Mouse (Mus musculus) granulocyte monocyte progenitor cell, adult 5-6 weeks (primary cell): Measurements from ENCODE around the gene Atp6v1g1. TPM values are rescaled to one million over a fixed set of nuclear protein-coding genes. Genes with fewer than 3 reads are reported as not detected.
A peak's percentile ranks its signal among the peaks of the same experiment; 100 is the strongest.

Experiments used
- ATAC-seq: replicated peaks from 2 replicates; pipeline ENCODE4 v1.8.0; 2016; ENCODE audit warnings: mild to moderate bottlenecking, moderate TSS enrichment, inconsistent platforms; ENCODE audit not compliant: poor library complexity, severe bottlenecking
- total RNA-seq, 2 experiments: library from RNA; stranded (forward) in 1 of 2; stranded (reverse) in 1 of 2; fragments of 200-712, 200-1000 nt in 1 of 2; fragments of >200 nt in 1 of 2; fragmentation: Nextera tagmentation in 1 of 2; gene quantifications; 2 replicates each; pipeline ENCODE4 v1.2.3; 2014 to 2017

Gene Atp6v1g1
- total RNA-seq, 2 experiments from 2014 or later, result 72.3 to 97.1 TPM

- ATAC-seq, result no peak
Observed at GRCm38 (mm10) chr4:63570208-63570781, 25.7 kb downstream of the Atp6v1g1 start.

- ATAC-seq, result peak; percentile 94
Observed at GRCm38 (mm10) chr4:63572621-63573020, 28.0 kb downstream of the Atp6v1g1 start.

GRCm38 (mm10) chr4:63579649-63580048 is 35.1 kb downstream of the Atp6v1g1 start:
- ATAC-seq, result no peak

- no peak for ATAC-seq
Observed at GRCm38 (mm10) chr4:63580078-63580477, 35.5 kb downstream of the Atp6v1g1 start.

GRCm38 (mm10) chr4:63582580-63582979 is 38.0 kb downstream of the Atp6v1g1 start:
- no peak for ATAC-seq

- no peak for ATAC-seq
Observed at GRCm38 (mm10) chr4:63585216-63585615, 40.6 kb downstream of the Atp6v1g1 start.

- peak; percentile 70 for ATAC-seq
Observed at GRCm38 (mm10) chr4:63586240-63586639, 41.7 kb downstream of the Atp6v1g1 start.

- ATAC-seq, result peak; percentile 86
Observed at GRCm38 (mm10) chr4:63589987-63590386, 45.4 kb downstream of the Atp6v1g1 start.

- peak; percentile 30 for ATAC-seq
Observed at GRCm38 (mm10) chr4:63590538-63590937, 46.0 kb downstream of the Atp6v1g1 start.

GRCm38 (mm10) chr4:63594459-63595110 is 50.0 kb downstream of the Atp6v1g1 start:
- ATAC-seq, result no peak

GRCm38 (mm10) chr4:63595259-63595658 is 50.7 kb downstream of the Atp6v1g1 start:
- ATAC-seq, result 0 out of 2 replicates have a peak, but pooled peaks have one; percentile 7

- no peak for ATAC-seq
Observed at GRCm38 (mm10) chr4:63596010-63596409, 51.4 kb downstream of the Atp6v1g1 start.

Other genes starting within 250 kb of the Atp6v1g1 start
- gene Orm1, start 200.2 kb upstream of the Atp6v1g1 start, total RNA-seq (2014; fragmentation: Nextera tagmentation), result not detected in 2 replicates
- gene Orm1, start 200.2 kb upstream of the Atp6v1g1 start, total RNA-seq (2017), result 1.3 and 3.2 TPM in 2 replicates
- gene Orm3, start 188.6 kb upstream of the Atp6v1g1 start, total RNA-seq (2014; fragmentation: Nextera tagmentation), result not detected in 2 replicates
- gene Orm3, start 188.6 kb upstream of the Atp6v1g1 start, total RNA-seq (2017), result not detected in 2 replicates
- gene Orm2, start 182.3 kb upstream of the Atp6v1g1 start, total RNA-seq (2014; fragmentation: Nextera tagmentation), result not detected in 2 replicates
- not detected in 2 replicates for gene Orm2, start 182.3 kb upstream of the Atp6v1g1 start, total RNA-seq (2017)
- gene Akna, start 141.4 kb upstream of the Atp6v1g1 start, total RNA-seq (2014; fragmentation: Nextera tagmentation), result 32.9 and 33.6 TPM in 2 replicates
- gene Akna, start 141.4 kb upstream of the Atp6v1g1 start, total RNA-seq (2017), result 9.7 and 13.6 TPM in 2 replicates
- 1.9 and 3.4 TPM in 2 replicates for gene Whrn, start 48.8 kb upstream of the Atp6v1g1 start, total RNA-seq (2014; fragmentation: Nextera tagmentation)
- gene Whrn, start 48.8 kb upstream of the Atp6v1g1 start, total RNA-seq (2017), result 0.90 and 1.7 TPM in 2 replicates
- gene Tmem268, start 14.0 kb downstream of the Atp6v1g1 start, total RNA-seq (2014; fragmentation: Nextera tagmentation), result 6.5 and 6.6 TPM in 2 replicates
- 14.6 and 16.7 TPM in 2 replicates for gene Tmem268, start 14.0 kb downstream of the Atp6v1g1 start, total RNA-seq (2017)
- not detected in 2 replicates for gene Gm11213, start 60.5 kb downstream of the Atp6v1g1 start, total RNA-seq (2014; fragmentation: Nextera tagmentation)
- gene Gm11213, start 60.5 kb downstream of the Atp6v1g1 start, total RNA-seq (2017), result not detected in 2 replicates
- gene Tex48, start 77.7 kb downstream of the Atp6v1g1 start, total RNA-seq (2014; fragmentation: Nextera tagmentation), result not detected in 2 replicates
- not detected in 2 replicates for gene Tex48, start 77.7 kb downstream of the Atp6v1g1 start, total RNA-seq (2017)
- not detected in 2 replicates for gene Gm11214, start 118.6 kb downstream of the Atp6v1g1 start, total RNA-seq (2014; fragmentation: Nextera tagmentation)
- gene Gm11214, start 118.6 kb downstream of the Atp6v1g1 start, total RNA-seq (2017), result not detected in 2 replicates
- 0.26 and 1.2 TPM in 2 replicates for gene Tnfsf15, start 200.3 kb downstream of the Atp6v1g1 start, total RNA-seq (2014; fragmentation: Nextera tagmentation)
- gene Tnfsf15, start 200.3 kb downstream of the Atp6v1g1 start, total RNA-seq (2017), result 0.88 TPM in 1 of 2 replicates, not detected in the other